Mouse (Mus musculus) intestine, postnatal 0 days (tissue): ENCODE measurements around the gene Dnmt1. TPM values are rescaled to one million over a fixed set of nuclear protein-coding genes. Genes with fewer than 3 reads are reported as not detected.
A peak's percentile ranks its signal among the peaks of the same experiment; 100 is the strongest.

ENCODE experiments used
- ATAC-seq: fragments of 200-750 bp; cut with Nextera tagmentation; 2 replicates; pipeline ENCODE4 v1.8.0; 2017; ENCODE audit warnings: mild to moderate bottlenecking, moderate TSS enrichment, moderate library complexity
- H3K27ac ChIP-seq: fragments of 300-500 bp; sonication (generic); 2 replicates; pipeline ENCODE4 v1.5.1; 2014; ENCODE audit warnings: mild to moderate bottlenecking, low read depth, low read length, moderate library complexity
- H3K27me3 ChIP-seq: fragments of 300-500 bp; sonication (generic); replicated peaks from 2 replicates; pipeline ENCODE4 v1.6.1; 2014; ENCODE audit warnings: low read length, mixed read lengths; ENCODE audit not compliant: control insufficient read depth, insufficient read depth
- H3K36me3 ChIP-seq: fragments of 300-500 bp; sonication (generic); 2 replicates; pipeline ENCODE4 v1.6.1; 2014; ENCODE audit warnings: mild to moderate bottlenecking, moderate library complexity; ENCODE audit not compliant: control insufficient read depth, insufficient read depth
- H3K4me1 ChIP-seq: fragments of 300-500 bp; sonication (generic); replicated peaks from 2 replicates; pipeline ENCODE4 v1.6.1; 2014; ENCODE audit warnings: antibody characterized with exemption, low read length, mixed read lengths; ENCODE audit not compliant: control insufficient read depth, insufficient read depth
- H3K4me2 ChIP-seq: fragments of 300-500 bp; sonication (generic); replicated peaks from 2 replicates; pipeline ENCODE4 v1.6.1; 2014; ENCODE audit warnings: low read depth, mild to moderate bottlenecking, moderate library complexity
- H3K4me3 ChIP-seq: fragments of 300-500 bp; sonication (generic); 2 replicates; pipeline ENCODE4 v1.5.1; 2014; ENCODE audit warnings: low read depth, low read length
- H3K9ac ChIP-seq: fragments of 300-500 bp; sonication (generic); 2 replicates; pipeline ENCODE4 v1.6.1; 2014; ENCODE audit warnings: mild to moderate bottlenecking, low read depth, low read length
- H3K9me3 ChIP-seq: fragments of 300-500 bp; sonication (generic); 2 replicates; pipeline ENCODE4 v1.6.1; 2016; ENCODE audit warnings: mixed run types; ENCODE audit not compliant: control insufficient read depth
- CTCF ChIP-seq: sonication (generic); IDR thresholded peaks from 2 replicates; pipeline ENCODE4 v1.5.1; 2016; ENCODE audit warnings: low read depth, mild to moderate bottlenecking, control low read depth, antibody characterized with exemption, moderate library complexity
- WGBS: fragments of 180-500 bp; shearing (Covaris S2); extraction: QIAGEN DNeasy Blood & Tissue Kit; methylation state at CpG from one replicate; pipeline ENCODE4 v1.1.7; 2014; 5-methylcytosine and 5-hydroxymethylcytosine counted together
- polyA plus RNA-seq: library from polyadenylated mRNA; unstranded; fragments of >200 nt; fragmentation: Nextera tagmentation; extraction: Ambion mirVana; gene quantifications from 2 replicates; pipeline ENCODE4 v1.2.1, GENCODE M21; 2015

Dnmt1 gene
- polyA plus RNA-seq, 1 experiment from 2014 or later = 19.2 TPM

- H3K4me3 ChIP-seq = no peak overlapping the region
- 71% methylated on average over 16 of the region's 16 CpGs for WGBS
- H3K9me3 ChIP-seq = no peaks in the 10 kb centered on the region
- H3K36me3 ChIP-seq = peaks cover 6% of the 10 kb centered on the region
- H3K4me2 ChIP-seq = no peak overlapping the region
- 0 out of 2 replicates have a peak, but pooled peaks cover 2% of the 10 kb centered on the region for H3K4me1 ChIP-seq
- ATAC-seq = no peak
- H3K9ac ChIP-seq = no peak overlapping the region
- no peak overlapping the region for H3K27ac ChIP-seq
- no peak for TF ChIP-seq CTCF
- no peaks in the 10 kb centered on the region for H3K27me3 ChIP-seq
Measured at GRCm38 (mm10) chr9:20946066-20946880, 13.4 kb downstream of the Dnmt1 start.

DNA sequence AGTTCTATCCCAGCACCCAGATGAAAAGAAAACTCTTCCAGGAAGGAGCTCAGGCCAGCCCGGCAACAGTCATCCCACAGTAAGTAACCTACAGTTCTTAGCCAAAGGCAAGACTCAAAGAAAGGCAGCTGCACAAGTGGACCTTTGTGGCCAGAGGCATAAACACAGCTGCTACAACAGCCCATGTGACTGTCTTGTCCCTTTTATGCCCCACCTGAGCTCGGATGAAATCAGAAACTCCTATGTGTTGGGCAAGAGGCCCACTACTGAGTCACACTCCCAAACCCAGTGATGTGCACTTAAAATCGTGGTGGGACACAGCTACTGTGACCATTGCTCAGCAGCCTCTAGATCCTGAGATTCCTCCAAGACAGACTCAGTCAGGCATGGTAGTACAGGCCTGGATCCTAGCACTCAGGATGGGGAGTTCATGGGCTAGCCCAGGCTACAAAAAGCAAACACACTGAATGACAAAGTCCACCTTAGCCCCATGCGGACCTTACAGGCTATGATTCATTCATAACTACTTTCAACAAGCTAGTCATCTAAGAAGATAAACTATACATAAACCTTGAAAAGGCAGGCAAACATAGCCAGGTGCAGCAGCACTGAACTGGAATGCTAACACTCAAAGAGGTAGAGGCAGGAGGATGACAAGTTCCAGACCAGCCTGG, 14.9 kb downstream of the Dnmt1 start:
- no peaks in the 10 kb centered on the region for H3K27me3 ChIP-seq
- no peaks in the 10 kb centered on the region for H3K4me1 ChIP-seq
- peaks cover 21% of the 10 kb centered on the region for H3K36me3 ChIP-seq
- WGBS = 42% methylated on average over 4 of the region's 4 CpGs
- H3K27ac ChIP-seq = no peak overlapping the region
- TF ChIP-seq CTCF = no peak
- ATAC-seq = peak; percentile 53; the same call in 1 of the 2 replicates
- H3K4me2 ChIP-seq = no peak overlapping the region
- H3K4me3 ChIP-seq = no peak overlapping the region
- no peaks in the 10 kb centered on the region for H3K9me3 ChIP-seq
- H3K9ac ChIP-seq = no peak overlapping the region

- H3K36me3 ChIP-seq = peaks cover 29% of the 10 kb centered on the region
- H3K9me3 ChIP-seq = no peaks in the 10 kb centered on the region
- H3K4me3 ChIP-seq = no peak overlapping the region
- no peaks in the 10 kb centered on the region for H3K4me1 ChIP-seq
- peak; percentile 26; the same call in 1 of the 2 replicates for TF ChIP-seq CTCF
- H3K27me3 ChIP-seq = no peaks in the 10 kb centered on the region
- ATAC-seq = no peak
- H3K4me2 ChIP-seq = no peak overlapping the region
- WGBS = 25% methylated on average over 2 of the region's 2 CpGs
- H3K27ac ChIP-seq = no peak overlapping the region
- no peak overlapping the region for H3K9ac ChIP-seq
Measured at GRCm38 (mm10) chr9:20943911-20944310, 15.8 kb downstream of the Dnmt1 start.

DNA sequence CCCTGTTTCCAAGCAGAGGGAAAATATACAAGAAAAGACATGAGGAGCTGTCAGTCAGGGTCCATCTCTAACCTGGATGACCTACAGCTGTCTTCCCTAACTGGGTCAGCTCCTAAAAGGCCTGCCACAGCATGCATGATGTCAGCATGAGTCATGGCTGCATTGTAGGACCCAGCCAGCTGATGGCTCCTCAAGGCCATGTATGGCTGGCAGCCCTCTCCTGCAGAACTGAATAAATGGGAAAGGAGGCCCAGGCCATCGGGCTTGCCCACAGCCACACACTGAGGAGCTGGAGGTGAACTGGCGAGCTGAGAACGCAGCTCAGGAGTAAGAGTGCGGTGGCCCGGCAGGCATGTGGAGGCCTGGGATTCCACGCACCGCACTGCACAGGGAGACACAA, 16.3 kb downstream of the Dnmt1 start:
- 93% methylated on average over 7 of the region's 7 CpGs for WGBS
- H3K27me3 ChIP-seq = no peaks in the 10 kb centered on the region

GRCm38 (mm10) chr9:20923258-20923657, 36.4 kb downstream of the Dnmt1 start:
- no peak for ATAC-seq
- H3K9me3 ChIP-seq = no peaks in the 10 kb centered on the region
- WGBS = 94% methylated on average over 3 of the region's 3 CpGs
- peaks cover 92% of the 10 kb centered on the region for H3K36me3 ChIP-seq
- H3K4me2 ChIP-seq = no peak overlapping the region
- H3K4me3 ChIP-seq = no peak overlapping the region
- no peaks in the 10 kb centered on the region for H3K4me1 ChIP-seq
- TF ChIP-seq CTCF = no peak
- H3K27me3 ChIP-seq = no peaks in the 10 kb centered on the region
- no peak overlapping the region for H3K27ac ChIP-seq
- no peak overlapping the region for H3K9ac ChIP-seq

More for the DNA sequence above, 16.3 kb downstream of the Dnmt1 start:
- Histone ChIP-seq H3K9ac (no peak overlapping the region), H3K4me3 (no peak overlapping the region), H3K4me1 (no peaks in the 10 kb centered on the region), H3K27ac (no peak overlapping the region), H3K9me3 (no peaks in the 10 kb centered on the region), H3K36me3 (peaks cover 34% of the 10 kb centered on the region), H3K4me2 (no peak overlapping the region)
- TF ChIP-seq CTCF = no peak
- ATAC-seq = no peak

GRCm38 (mm10) chr9:20916160-20916559, 43.5 kb downstream of the Dnmt1 start:
- 71% methylated on average over 4 of the region's 4 CpGs for WGBS

More at GRCm38 (mm10) chr9:20916160-20916559, 43.5 kb downstream of the Dnmt1 start:
- Histone ChIP-seq H3K9ac (no peak overlapping the region), H3K27ac (no peak overlapping the region), H3K4me2 (no peak overlapping the region), H3K27me3 (no peaks in the 10 kb centered on the region), H3K4me1 (no peaks in the 10 kb centered on the region), H3K36me3 (peaks cover 92% of the 10 kb centered on the region), H3K4me3 (no peak overlapping the region), H3K9me3 (no peaks in the 10 kb centered on the region)
- TF ChIP-seq CTCF = peak; percentile 70
- ATAC-seq = no peak
